Mouse (Mus musculus): ENCODE data around the gene Cdc42ep1.

The Cdc42ep1 gene

DNA sequence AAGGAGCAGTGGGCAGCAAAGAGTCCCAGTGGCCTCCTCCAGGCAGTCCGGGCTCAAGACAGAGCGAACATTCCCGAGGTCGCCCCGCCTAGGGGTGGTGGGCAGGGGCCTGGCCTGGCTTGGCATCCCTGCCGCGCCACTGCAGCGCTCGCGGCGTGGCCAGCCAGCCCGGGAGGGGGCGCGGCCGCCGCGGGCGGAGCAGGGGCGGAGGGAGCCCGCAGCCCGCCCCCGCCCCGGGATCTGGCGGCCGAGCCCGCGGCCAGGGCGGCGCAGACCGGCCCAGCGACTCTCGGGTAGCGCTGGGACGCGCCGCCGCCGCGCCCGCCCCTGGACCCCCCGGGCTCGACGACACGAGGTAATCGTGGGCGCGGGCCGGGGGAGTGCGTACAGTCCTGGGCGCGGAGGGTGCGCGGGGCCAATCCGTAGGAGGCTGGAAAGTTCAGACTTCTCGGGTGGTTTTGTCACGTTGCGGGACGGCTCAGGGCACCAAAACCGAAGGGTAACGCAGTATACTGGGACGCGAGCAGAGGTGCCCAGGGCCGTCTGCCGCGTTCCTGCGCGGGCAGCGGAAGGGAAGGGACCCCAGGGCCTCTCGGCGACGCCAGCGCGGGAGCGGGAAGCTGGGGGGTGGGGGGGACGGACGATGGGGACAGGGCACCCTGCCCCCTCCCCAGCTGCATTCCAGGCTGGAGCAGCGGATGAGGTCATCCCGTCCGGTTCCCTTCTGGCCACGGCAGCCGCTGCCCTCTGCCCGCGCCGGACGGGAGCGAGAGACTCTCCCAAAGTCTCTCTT is at the start of gene Cdc42ep1:
Cdc42ep1 (plus strand) TSS at position 254 of the 793 bp plus-strand sequence.
- DNase-seq (ENCODE audit: low spot score) = no peak

DNA sequence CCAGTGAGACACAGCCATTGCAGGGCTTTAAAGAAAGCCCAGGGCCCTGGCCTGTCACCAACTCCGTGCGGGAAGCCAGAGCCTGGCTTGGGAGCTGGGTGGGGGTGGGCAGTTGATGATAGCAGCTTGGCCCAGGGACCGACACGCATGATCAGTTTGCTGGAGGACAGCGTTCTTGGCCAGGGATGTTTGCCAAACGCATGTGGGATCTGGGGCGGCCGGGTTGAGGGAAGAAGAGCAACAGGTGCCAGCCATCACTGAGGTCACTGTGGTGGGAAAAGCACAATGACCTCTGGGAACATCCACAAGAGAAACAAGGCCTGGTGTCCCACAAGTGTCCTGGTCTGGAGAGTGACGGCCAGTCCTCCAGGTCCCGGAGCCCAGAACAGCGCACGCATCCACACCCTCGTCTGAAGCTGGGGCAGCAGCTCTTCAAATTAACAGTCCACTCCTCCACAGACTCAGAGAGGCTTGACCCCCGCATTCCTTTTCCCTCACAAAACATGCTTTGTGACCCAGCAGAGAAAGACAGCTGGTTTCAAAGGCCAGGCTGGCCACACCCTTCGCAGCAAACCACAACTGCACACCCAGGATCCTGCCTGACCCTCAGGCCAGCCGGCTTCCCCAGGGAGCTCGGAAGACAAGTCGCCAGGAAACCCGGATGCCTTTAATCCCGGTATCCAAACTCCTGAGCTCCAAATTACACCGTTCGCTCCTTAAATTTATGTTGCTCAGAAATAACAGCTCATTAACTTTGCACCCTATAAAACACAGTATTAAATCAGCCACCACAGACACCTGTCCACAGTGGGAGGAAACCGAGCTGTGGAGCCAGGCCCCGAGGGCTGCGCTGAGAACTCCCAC is 46.0 kb upstream of the Cdc42ep1 start:
- DNase-seq (ENCODE audit: low spot score) = no peak

DNA sequence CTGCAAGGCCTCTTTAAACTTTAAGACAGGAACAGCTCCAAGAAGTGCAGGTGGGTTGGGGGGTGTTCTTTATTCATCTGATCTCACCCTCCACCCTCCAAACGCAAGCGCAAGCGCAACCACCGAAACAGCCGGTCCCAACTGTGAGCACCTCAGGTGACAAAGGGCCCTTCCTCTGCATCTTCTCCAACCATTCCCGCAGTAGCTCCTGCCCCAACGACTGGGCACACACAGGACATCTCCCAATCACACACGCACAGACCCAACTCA is 45.4 kb upstream of the Cdc42ep1 start:
- no peak for DNase-seq (ENCODE audit: low spot score)

DNA sequence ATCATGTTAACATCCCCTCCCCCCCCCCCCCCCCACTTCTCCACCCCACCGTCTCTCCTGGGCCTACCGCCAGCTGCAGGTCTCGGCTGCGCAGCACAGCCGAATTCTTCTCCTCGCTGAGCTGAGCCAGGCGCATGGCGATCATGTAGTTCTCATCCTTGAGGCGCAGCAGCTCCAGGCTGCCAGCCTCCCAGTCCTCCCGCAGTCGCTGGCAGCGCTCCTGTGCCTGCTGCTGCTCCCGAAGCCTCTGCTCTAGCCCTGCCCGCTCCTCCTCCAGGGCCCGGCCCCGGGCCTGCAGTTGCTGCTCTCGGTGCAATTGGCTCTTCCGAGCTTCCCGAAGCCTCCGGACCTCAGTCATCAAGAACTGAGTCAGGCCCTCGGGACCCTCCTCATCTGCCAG is 43.4 kb upstream of the Cdc42ep1 start:
- no peak for DNase-seq (ENCODE audit: low spot score)

DNA sequence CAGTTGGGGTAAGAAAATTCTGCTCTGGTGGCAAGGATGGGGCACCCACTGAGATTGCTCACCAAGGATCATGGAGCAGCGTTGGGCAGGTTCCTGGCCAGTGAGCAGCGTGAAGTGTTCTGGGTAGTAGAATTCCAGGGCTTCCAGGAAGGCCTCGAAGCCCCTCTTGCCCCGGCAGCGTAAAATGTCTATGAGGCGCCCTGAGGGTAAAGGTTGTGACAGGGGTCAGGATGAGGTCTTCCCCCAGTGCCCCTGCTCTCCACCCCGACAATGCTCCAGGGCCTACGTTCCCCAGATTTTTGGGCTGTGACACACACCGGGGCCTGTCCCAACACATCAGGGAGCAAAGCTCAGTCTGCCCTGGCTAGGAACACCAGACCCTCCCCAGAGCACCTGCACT is 40.9 kb upstream of the Cdc42ep1 start:
- DNase-seq (ENCODE audit: low spot score) = no peak

DNA sequence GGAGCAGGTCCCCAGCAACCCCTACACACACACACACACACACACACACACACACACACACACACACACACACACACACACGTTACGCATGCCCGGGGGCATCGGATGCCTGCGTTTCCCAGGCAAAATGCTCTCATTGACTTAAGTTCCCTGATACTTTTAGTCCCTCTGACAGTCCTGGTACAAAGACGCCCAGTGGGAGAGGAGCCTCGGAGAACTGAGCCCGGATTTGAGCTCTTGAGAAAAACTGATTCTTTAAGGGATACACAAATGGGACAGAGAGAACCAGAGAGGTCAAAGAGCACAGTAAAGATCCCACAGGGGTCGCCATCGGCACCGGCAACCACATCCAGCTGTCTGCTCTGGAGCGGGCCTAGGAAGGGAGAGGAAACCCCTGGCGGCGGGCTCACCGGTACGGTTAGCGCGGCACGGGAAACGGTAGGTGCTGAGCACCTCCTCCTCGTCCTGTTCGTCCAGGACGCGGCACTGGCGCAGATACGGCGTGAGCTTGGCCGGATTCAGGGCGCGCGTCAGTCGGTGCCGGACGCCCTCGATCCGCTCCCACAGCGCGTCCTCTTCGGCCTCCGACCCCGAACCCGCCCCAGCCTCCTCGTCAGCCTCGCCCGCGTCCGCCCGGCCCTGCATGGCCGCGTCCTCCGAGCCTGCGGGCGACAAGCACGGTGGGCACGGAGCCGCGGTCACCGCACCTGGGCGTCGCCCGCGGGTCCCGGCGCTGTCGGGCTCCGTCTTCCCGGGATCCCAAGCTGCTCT is 40.3 kb upstream of the Cdc42ep1 start:
- DNase-seq (ENCODE audit: low spot score) = no peak

DNA sequence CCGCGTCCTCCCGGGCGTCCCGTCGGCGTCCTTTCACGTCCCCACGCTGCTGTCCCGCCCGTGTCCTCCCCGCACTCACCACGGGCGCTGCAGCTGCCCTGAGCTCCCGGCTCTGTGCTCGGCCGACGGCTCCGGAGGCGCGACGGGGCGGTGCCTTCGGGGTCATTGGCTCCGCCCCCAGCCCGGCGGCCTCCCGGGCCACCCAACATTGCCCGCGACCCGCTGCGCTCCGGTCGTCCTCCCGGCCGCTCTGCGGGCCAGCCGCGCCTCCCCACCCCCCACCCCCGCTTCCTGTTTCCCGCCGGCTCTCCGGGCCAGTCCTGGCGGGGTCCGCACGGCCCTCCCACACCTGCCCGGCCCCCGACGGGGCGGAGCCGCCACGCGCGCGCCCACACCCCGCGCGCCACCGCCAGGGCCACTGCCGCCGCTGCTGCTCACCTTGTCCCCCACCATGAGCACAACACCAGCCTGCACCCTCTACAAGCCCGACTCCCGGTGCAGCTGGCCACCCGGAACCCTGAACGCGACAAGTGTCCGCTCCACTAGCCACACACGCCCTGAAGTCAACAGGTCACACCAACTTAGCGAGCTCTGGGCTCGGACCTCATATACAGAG is 39.5 kb upstream of the Cdc42ep1 start, which contains the start of gene Card10:
Card10 (minus strand) TSS at position 267 of the 616 bp plus-strand sequence.
- DNase-seq (ENCODE audit: low spot score) = no peak

DNA sequence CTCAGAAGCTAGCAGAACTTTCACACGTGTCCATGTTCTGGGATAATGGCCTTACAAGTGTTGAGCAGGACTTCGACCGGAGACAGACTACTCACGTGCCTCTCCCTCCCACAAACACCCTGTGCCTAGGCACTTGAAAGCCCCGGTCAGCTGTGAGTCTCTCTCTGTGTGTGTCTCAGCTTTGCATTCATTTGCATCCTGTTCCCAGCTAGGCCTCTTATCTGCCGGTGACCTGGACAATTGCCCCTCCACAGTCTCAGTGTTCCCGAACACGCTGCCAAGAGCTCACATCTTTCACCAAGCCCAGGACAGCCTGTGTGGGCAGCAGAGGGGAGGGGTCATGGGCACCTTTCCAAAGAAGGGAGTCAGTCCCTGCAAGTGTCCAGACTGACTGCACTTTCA is 38.9 kb upstream of the Cdc42ep1 start:
- peak; percentile 88 for DNase-seq (ENCODE audit: low spot score)

DNA sequence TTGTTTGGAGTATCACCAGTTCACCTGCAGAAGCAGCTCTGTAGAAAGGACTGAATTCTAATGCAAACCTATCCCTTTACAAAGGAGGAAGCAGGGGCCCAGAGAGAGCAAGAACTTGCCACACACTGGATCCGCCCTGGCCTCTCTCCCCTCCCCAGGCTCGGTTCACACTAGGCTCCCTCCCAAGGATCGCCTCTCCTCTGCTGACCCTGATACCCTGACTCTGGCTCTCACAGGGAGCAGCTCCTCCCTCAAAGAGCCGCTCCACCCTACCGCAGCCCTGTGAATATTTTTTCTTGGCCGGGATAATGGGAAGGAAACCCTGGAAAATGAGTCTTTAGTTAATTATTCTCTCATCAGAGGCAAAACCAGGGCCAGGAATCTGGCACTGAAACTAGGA is 38.1 kb upstream of the Cdc42ep1 start:
- no peak for DNase-seq (ENCODE audit: low spot score)

DNA sequence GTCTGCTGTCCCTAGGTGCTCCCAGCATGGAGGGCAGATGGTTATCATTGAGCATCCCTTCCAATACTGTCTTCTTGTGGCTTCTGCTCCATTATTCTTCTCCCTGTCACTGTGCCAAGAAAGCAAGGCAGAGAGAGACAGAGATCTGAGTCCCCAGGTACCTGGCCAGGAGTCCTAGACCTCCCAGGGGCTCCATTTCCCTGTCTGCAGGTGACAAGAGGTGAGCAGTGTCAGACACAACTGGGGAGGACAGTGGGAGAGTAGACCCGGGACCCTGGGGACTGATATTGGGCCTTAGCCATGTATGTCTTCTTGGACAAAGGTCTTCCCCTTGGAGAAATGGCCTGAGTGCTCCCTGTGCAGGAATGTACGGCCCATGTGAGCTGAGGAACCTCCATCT is 37.1 kb upstream of the Cdc42ep1 start:
- no peak for DNase-seq (ENCODE audit: low spot score)

DNA sequence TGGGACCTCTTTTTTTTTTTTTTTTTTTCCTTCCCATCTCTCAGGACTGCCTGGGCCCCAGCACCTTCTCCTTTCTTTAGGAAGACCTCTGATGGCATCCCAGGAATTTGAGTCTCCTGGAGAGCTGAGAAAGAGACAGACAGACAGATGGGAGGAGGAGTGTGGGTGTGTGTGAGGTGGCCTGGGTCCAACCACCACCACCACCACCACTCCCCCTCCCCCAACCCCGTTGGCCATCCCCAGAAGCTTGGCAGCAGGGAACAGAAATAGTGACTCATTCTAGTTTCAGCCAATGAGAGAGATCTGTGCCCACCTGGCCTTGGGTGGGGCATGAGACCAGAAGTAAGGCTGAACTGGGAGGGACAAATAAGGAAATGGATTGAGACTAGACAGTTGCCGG is 35.8 kb upstream of the Cdc42ep1 start:
- no peak for DNase-seq (ENCODE audit: low spot score)

DNA sequence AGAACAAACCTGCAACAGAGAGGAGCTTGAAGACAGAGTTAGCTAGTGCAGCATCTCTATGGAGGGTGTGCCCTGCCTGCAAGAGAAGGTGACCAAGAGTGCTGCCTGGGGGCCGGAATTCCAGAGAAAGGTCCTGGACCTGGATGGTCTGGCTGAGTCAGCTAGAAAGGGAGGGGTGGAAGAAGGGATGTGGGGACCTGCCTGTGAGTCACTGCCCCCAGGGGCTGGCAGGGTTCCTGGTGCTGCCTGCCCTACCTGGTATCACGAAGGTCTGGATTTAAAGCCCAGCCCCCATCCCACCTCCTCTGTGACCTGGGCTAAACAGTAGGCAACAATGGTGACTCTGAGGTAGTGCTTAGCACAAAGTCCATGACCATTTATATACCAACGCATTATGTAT is 35.3 kb upstream of the Cdc42ep1 start:
- no peak for DNase-seq (ENCODE audit: low spot score)

DNA sequence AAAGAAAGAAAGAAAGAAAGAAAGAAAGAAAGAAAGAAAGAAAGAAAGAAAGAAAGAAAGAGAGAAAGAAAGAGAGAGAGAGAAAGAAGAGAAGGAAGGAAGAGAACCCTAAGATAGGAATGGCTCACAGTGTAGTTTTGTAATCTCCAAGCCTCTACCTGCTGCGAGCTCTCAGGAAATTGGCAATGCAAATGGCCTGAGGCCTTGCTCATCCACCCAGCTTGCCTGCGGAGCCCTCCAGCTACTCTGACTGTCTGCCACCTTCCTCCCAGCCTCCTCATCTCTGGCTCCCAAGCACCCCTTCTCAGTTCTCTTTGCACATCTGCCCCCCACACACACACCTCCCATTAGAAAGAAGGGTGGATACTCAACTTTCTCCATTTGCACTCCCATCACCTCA is 33.4 kb upstream of the Cdc42ep1 start:
- DNase-seq (ENCODE audit: low spot score) = no peak

DNA sequence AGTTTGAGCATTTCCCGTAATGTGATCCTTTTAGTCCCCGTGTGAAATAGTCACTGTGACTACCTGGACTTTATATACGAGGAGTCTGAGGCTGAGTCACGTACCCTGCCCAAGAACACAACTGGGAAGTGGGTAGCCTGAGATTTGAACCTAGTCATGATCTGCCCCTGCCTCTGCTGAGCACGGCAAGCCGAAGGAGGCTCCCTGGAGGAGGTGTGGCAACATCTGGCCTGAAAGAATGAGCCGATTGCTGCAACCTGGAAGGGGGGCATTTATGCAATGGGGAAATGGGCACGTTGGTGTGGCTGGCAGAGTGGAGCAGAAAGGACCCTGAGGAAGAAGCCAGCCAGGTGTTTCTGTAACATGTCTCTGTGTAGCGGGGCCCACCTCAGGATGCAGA is 32.7 kb upstream of the Cdc42ep1 start:
- no peak for DNase-seq (ENCODE audit: low spot score)

DNA sequence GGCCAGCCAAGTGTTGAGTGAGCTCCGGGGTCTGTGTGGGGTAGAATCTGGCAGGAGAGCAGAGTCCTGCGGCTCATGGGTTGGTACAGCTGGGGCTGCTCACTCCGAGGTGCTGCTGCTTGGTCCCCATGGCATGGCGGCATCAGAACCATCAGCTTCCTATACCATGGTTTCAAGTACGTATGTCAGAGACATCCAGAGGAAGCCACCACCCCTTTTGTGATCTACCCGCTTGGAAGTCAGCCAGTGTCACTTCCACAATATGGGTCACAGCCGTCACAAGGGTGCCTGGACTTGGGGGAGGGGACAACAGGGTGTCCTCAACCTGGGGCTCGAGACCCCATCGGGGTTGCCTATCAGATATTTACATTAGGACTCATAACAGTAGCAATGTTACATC is 32.3 kb upstream of the Cdc42ep1 start:
- DNase-seq (ENCODE audit: low spot score) = no peak

DNA sequence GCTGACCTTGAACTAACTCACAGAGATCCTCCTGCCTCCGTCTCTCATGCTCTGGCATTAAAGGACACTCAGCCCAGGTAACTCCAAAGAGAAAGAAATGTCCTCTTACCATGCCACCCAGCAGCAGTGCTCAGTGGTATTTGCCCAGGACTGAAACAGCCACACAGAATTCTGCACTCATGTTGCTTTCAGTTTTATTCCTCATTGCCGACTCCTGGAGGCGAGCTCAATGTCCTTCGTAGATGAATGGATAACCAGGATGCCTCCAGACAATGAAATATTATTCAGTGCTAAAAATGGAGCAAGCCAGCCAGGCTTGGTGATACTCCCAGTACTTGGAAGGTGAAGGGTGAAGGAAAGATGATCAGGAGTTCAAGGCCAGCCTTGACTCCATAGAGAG is 28.8 kb upstream of the Cdc42ep1 start:
- no peak for DNase-seq (ENCODE audit: low spot score)

DNA sequence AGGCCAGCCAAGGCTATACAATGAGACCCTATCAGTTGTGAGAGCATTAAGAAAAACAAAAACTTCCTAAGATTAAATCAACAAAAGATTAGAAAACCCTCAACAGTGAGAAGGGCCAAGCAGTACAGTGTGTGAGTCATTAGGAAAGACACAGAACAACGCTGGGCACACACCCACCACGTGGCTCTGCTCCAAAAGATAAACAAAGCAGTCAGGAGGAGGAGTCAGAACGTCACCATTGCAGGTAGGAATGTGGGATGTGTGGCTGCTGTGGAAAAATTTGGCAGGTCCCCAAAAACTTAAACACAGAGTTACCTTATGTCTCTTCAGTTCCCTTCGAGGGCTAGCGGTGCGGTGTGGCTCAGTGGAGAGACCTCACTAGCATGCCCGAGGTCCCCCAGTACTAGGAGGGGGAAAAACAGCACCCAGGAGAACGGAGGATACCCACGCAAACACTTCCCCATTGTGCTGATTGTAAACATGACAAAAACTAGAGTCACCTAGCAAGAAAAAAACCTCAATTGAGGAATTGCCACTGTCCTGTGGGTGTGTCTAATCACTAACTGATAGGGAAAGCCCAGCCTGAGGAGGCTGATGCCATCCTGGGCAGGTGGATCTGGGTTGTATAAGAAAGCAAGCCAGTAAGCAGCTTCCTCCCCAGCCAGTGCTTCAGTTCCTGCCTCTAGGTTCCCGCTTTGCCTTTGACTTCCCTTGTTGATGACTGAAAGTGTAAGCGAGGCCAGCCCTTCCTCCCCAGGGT is 26.9 kb upstream of the Cdc42ep1 start:
- DNase-seq (ENCODE audit: low spot score) = no peak

DNA sequence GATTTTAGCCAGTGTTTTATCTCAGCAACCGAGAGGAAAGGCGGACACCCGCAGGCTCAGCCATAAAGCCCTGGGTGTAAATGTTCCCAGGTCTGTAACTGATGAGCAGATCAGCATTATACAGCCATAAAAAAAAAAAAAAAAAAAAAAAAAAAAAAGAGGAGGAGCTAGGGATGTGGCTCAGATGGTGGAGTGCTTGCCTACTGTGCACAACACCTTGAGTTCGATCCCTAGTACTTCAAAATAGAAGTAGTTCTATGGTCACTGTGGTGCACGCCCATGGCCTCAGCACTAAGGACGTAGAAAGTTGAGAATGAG is 26.4 kb upstream of the Cdc42ep1 start:
- no peak for DNase-seq (ENCODE audit: low spot score)

DNA sequence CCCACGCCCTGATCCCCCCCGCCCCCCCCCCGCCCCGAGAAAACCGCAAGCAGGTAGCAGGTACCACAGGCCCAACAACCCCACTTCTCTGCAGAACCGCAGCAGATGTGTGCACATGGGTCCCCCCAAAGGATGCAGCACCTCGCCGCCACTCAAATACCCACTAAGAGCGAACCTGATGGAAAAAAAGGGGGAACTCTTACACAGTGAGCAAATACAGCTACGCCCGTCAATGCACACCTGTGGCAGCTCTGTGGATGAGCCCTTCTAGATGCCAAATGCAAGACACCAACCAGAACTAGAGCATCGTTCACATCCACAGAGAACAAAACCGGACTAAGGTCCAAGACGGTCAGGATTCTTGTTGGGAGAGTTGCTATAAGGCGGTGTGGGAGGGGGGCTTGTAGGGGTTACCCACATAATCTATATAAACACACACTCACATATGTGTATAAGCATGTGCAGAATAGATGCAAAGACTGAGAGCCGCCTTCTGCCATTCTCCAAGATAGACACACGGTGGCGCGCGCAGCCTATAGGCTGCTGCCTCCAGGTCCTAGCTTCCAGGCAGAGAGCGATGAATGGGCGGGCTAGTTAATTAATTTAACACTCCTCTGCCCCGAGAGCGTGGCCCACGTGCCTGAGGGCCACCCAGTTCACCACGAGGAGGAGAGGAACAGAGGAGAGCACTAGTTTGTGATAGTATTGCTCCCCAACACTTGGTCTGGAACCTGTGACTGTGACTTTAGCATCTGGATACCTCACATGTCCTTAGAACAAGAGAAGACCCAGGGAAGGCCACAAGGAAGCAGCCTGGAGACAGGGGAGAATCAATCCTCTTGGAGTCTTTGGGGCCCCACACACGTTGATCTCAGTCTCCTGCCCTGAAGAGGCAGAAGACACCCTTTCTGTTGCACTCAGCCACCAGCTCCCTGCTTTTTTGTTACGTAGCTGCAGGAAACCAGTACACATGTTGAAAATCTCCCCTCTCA is 15.9 kb upstream of the Cdc42ep1 start:
- DNase-seq (ENCODE audit: low spot score) = no peak

DNA sequence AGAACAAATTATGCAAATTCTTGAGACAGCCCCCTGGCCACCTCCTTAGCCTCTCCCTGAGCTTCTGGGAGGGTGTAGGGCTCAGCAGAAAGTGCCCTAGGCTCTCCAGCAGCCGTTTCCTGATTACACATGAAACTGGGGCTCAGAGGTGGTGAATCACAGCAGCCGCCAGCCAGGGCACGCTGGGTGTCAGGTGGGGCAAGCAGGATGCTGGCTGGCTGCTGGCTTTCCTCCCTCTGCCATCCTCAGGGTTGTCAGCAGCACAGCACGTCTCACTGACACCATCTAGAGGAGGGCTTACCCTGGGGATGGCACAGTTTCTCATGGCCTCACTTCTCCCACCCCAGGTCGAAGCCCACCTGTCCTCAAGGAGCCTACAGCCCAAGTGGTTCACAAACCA is 14.1 kb upstream of the Cdc42ep1 start:
- no peak for DNase-seq (ENCODE audit: low spot score)

DNA sequence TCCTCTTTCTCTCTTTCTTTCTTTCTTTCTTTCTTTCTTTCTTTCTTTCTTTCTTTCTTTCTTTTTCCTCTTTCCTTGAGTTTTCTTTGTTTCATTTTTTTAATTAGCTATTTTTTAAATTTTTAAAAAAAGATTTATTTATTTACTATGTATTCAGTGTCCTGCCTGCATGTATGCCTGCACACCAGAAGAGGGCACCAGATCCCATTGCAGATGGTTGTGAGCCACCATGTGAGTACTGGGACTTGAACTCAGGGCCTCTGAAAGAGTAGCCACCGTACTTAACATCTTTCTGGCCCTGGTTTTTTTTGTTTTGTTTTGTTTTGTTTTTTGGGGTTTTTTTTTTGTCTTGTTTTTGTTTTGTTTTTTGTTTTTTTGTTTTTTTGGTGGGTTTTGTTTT is 12.8 kb upstream of the Cdc42ep1 start:
- no peak for DNase-seq (ENCODE audit: low spot score)
